Mouse (Mus musculus): ENCODE data around the gene Fam184a.

GRCm38 (mm10) chr10:53691263-53691662 is 59.7 kb downstream of the Fam184a start:
- TF ChIP-seq CTCF (IDR thresholded peaks at IDR 0.05; ENCODE audit: control insufficient read depth, insufficient read depth, low read length): no peak
- TF ChIP-seq POLR2A (IDR thresholded peaks at IDR 0.05; ENCODE audit: borderline replicate concordance, control insufficient read depth, low read depth, low read length): no peak

Data from bone marrow, adult 2 months (tissue).